Mouse (Mus musculus) fat pad, adult 2 months (tissue): ENCODE results near the gene Cadm2.

Experiments
- DNase-seq: peaks from one replicate; pipeline ENCODE4 v3.0.0-alpha.2; 2011; ENCODE audit warnings: low read depth, low spot score; ENCODE audit errors: extremely low read depth

Gene Cadm2

GRCm38 (mm10) chr16:66968336-66968735, 652.4 kb downstream of the Cadm2 start:
- no peak for DNase-seq

GRCm38 (mm10) chr16:66967686-66968085, 653.0 kb downstream of the Cadm2 start:
- DNase-seq: no peak

GRCm38 (mm10) chr16:66959146-66959545, 661.6 kb downstream of the Cadm2 start:
- no peak for DNase-seq

GRCm38 (mm10) chr16:66955876-66956275, 664.8 kb downstream of the Cadm2 start:
- no peak for DNase-seq

- DNase-seq: no peak
Measured at GRCm38 (mm10) chr16:66936332-66936731, 684.4 kb downstream of the Cadm2 start.

GRCm38 (mm10) chr16:66925517-66925916, 695.2 kb downstream of the Cadm2 start:
- DNase-seq: no peak

GRCm38 (mm10) chr16:66922753-66923152, 698.0 kb downstream of the Cadm2 start:
- no peak for DNase-seq

- DNase-seq: no peak
Measured at GRCm38 (mm10) chr16:66921414-66921915, 699.2 kb downstream of the Cadm2 start.

- no peak for DNase-seq
Measured at GRCm38 (mm10) chr16:66919889-66920402, 700.8 kb downstream of the Cadm2 start.

- no peak for DNase-seq
Measured at GRCm38 (mm10) chr16:66901801-66902200, 718.9 kb downstream of the Cadm2 start.

- no peak for DNase-seq
Measured at GRCm38 (mm10) chr16:66900664-66901063, 720.0 kb downstream of the Cadm2 start.

- no peak for DNase-seq
Measured at GRCm38 (mm10) chr16:66892359-66892758, 728.3 kb downstream of the Cadm2 start.

GRCm38 (mm10) chr16:66891559-66892247, 729.0 kb downstream of the Cadm2 start:
- DNase-seq: no peak

GRCm38 (mm10) chr16:66889907-66890306, 730.8 kb downstream of the Cadm2 start:
- no peak for DNase-seq

- DNase-seq: no peak
Measured at GRCm38 (mm10) chr16:66882597-66882996, 738.1 kb downstream of the Cadm2 start.

GRCm38 (mm10) chr16:66871201-66871600, 749.5 kb downstream of the Cadm2 start:
- no peak for DNase-seq

- DNase-seq: no peak
Measured at GRCm38 (mm10) chr16:66851047-66851446, 769.7 kb downstream of the Cadm2 start.

GRCm38 (mm10) chr16:66824866-66825265, 795.8 kb downstream of the Cadm2 start:
- DNase-seq: no peak

- DNase-seq: no peak
Measured at GRCm38 (mm10) chr16:66811495-66811894, 809.2 kb downstream of the Cadm2 start.

GRCm38 (mm10) chr16:66798204-66798603, 822.5 kb downstream of the Cadm2 start:
- DNase-seq: no peak

GRCm38 (mm10) chr16:66793067-66793466, 827.6 kb downstream of the Cadm2 start:
- no peak for DNase-seq

- DNase-seq: no peak
Measured at GRCm38 (mm10) chr16:66771883-66772282, 848.8 kb downstream of the Cadm2 start.

- DNase-seq: no peak
Measured at GRCm38 (mm10) chr16:66769545-66769944, 851.2 kb downstream of the Cadm2 start.
